Mouse (Mus musculus) kidney, postnatal 4 days (tissue): ENCODE data around the gene Pde4d.

Source experiments
- DNase-seq, 2 experiments: peaks; one replicate each; pipeline ENCODE4 v3.0.0; 2021; ENCODE audit warnings: mixed read lengths in 2 of 2

The Pde4d gene

DNA sequence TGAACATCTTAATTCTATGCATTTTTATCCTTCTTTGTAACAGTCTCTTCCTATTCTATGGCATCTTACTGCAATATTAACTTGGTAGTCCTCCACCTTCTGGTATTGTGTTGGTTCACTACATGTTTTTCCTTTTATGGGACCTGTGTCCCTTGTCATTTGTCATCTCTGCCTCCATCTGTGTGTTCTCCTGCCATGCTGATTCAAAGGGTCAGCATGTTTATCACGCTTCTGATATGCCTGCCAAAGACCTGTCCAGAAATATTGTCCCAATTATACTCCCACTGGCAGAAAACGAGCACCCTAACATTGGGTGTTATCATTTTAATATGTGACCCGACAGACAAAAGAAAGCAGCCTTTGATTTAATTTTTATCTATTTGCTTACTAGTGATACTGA, 386.6 kb downstream of the Pde4d start:
- DNase-seq, result no peak

DNA sequence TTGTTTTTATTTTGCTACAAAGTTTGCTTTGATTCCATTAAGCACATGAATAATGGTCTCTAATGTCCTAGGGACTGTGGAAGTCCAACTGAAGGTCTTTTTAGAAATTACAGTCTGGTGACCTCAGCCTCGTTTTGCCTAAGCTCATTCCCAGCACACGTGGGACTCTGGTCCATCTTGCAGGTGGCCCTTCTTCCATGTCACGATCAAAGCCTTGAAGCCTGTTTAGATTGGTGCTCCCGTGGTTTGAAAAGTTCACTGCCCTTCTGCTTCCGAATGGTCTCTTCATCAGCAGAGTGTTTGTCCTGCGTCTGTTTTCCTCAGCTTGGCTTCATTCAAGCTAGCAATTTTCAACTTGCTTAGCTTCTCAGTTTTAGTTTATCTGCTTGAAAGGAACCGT, 389.4 kb downstream of the Pde4d start:
- DNase-seq, result no peak

DNA sequence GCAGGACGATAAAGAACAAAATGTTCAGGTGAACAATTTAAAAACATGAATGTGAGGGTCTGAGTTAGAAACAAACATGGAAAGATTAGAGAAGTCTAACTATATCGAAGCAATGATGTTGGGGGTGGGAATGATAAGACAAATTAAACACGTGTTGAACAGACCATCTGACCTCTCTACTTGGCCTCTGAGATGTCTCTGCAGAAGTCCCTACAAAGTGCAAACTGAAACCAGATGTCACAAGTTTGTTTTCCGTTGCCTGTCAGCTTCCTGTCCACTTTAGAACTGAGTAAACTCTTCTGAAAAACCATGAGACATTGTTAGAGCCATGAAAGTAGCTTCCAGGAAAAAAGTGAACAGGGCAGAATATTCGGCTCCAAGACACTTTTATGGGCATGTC, 404.3 kb downstream of the Pde4d start:
- no peak for DNase-seq

DNA sequence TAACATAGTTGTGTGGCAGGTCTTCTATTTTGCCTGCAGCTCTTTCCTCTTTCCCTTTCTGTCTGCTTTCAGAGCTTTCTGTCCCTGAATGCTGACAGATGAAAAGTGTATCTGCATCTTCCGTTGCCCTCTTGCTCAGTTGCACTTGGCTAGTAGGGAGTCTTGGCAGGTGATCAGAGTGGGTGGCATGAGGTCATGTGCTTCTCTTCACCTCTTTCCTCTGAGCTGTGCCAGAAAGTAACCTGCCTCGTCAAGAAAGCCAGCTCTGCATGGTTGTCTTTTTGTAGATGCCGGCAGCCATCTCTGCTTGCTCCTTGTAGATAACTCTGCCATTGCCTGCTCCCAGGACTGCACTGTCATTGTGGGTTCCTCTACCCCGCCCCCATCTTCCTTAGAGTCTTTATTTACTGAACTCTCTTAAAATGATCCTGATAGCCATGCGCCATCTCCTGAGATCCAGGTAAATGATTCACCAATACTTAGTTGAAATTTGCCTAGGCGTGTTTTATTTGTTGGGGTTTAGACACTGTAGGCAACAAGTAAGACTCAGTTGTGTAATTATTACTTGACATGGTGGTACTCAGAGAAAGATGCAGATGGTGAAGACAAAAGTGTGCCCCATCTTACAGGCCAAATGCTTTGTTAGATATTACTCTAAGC, 407.2 kb downstream of the Pde4d start:
- DNase-seq, result peak; percentile 3 to 10

DNA sequence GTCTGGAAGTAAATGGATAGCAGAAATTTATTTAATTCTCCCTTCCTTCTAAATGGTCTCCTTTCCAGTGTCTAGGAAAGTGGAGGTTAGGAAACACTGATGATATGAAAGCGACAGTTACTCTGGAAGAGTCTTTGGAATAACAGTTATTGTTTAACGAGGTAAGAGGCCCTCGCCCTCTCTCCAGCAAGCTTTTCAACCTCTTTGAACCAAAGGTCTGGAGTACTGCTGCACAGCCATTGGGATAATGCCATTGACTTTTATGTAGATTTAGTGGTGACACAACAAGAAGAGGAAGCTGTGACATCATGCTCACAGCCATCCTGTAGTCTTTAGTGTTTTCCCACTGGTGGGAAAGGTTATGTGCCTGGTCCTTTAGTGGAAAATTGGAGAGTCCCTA, 409.6 kb downstream of the Pde4d start:
- no peak for DNase-seq

DNA sequence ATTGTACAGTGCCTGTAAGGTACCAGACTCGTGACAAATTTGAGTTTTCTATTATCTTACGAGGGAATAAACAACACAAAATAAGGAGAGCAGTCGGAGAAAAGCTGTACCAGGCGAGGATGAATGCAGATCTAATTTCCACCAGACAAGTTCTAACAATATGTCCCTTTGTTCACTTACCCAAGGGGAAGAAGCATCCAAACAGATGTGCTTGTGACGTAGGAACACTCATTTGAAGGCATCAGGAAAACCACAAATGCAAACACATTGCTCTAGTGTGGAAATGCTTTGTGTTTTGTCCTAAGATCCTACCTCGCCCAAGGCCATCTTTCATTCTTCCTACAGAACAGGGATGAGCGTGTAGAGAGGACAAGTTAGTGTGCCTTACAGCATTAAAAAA, 411.0 kb downstream of the Pde4d start:
- DNase-seq, result no peak

DNA sequence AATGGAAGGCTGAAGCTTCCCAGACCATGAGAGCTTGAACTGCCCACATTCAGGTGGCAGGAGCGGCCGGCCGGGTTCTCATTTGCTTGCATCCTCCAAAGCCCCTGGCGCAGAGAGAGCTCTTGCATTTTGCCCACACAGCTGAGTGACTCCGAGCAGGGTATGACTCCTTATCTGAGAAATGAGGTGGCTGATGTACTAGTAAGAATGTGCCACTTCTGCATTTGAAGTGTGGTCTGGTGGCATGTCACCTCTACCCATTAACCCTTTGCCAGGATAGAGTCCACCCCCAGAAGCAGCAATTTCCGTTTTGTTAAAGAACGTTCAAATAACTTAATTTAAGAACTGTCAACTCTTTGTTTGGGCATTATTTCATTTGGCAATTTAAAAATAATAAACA, 412.0 kb downstream of the Pde4d start:
- DNase-seq, result no peak

DNA sequence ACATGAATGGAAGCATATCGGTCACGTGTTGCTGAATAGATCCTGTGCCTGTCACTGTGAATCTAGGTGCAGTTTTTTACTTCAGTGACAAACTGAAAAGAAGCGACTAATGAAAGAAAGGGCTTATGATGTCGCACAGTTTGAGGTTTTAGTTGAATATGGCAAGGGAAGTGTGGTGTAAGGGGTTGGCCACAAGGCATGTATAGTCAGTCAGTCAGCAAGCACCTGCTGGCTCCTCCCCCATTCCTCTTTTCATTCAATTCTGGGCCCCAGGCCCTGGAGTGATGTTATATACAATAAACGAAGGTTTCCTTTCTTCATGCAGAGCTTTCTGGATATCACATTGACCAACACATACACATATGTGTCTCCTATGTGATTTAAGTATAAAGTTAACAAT, 412.4 kb downstream of the Pde4d start:
- no peak for DNase-seq

DNA sequence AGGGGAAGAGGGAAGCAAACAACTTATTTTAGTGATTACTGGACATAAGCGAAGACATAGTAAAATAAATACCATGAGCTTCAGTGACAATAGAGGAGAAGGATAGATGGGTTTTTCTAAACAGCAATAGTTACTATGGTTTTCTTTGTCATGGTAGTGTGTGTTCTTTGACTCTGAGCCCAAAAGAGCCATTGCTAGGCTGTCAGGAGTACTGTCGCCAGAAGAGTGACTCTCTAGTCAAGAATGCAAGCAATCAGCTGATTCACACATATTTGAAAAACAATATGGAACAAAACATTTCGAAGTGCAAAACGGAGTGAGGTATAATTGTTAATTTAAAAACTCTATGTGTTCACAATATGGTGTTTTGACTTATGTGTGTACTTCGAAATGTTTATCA, 450.4 kb downstream of the Pde4d start:
- DNase-seq, result no peak

DNA sequence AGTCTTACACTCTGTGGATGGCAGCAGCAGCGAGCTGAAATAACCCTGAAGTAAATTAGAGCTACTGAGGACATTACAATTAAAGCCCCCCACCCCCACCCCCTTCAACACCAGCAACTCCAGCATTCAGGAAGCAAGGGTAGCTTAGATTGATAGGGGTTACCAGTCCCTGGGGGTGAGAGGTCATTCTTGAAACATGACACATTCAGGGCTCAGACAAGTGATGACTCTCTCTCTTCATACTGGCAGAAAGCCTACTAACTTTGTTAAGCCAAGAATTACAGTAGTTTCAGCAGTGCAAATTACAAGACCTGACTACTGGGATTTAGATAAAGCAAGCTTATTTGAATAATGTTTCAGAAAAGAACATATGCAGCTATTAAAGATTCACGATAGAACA, 455.4 kb downstream of the Pde4d start:
- no peak for DNase-seq

DNA sequence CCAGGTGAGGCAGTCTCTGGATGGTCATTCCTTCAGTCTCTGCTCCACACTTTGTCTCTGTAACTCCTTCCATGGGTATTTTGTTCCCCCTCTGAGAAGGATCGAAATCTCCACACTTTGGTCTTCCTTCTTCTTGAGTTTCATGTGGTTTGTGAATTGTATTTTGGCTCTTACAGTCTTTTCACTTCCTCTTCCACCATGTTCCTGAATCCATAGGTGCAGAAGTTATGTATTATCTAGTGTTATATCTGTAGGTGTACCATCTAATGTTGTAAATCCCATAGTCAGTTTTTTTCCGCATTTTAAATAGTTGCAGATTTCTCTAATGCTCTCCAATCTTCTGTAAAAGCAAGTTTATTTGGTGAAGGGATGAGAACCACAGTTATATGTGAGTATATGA, 459.4 kb downstream of the Pde4d start:
- DNase-seq, result no peak

DNA sequence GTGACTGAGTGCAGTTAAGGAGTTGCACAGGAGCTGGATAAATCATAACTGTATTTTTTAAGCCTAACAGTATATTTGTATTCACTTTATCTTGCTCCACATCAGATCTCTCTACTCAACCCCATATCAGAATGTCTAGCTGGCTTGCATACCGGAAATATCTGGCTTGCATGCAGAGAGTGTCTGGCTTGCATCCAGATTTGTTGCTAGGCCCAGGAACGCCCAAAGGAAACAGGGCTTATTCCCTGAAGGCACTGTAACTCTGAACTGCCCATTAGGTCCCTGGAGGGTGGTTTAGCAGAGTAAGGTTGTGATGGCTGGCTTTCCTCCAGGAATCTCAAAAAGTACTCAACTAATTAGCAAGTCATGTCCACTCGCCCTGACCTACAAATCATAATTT, 464.9 kb downstream of the Pde4d start:
- DNase-seq, result peak; percentile 43 to 53

DNA sequence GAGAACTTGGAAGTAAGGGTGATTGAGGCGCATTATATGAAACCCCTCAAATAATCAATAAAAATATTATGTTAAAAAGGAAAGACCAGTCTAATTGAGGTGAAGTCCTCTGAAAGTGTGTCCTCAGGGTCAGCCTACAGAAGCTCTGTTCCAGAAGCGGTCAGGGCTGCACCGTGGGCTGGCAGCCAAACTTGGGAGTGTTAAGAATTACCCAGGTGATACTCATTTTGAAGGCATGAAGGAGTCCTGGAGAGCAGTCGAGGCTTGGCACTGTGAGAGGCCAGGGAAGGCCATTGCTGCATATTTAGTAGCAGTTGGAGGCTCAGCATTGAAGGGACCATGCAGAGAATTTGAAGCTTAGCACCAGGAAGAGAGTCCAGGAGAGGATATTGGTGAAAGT, 471.4 kb downstream of the Pde4d start:
- peak in 1 of 2 experiments; percentile 7 for DNase-seq

DNA sequence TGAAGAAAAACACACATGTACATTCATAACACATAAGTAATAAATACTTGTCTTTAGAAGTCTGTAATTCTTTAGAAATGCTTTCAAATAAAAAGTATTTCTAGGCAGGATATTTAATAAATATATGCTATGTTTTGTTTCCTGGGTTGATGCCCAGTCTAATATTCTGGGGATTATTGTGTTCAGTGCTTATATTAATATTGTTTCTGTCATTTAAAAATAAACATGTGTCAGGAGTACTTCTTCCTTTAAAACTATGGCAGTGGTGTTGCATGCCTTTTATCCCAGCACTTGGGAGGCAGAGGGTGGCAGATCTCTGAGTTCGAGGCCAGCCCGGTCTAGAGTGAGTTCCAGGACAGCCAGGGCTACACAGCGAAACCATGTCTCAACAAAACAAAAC, 485.1 kb downstream of the Pde4d start:
- DNase-seq, result no peak

DNA sequence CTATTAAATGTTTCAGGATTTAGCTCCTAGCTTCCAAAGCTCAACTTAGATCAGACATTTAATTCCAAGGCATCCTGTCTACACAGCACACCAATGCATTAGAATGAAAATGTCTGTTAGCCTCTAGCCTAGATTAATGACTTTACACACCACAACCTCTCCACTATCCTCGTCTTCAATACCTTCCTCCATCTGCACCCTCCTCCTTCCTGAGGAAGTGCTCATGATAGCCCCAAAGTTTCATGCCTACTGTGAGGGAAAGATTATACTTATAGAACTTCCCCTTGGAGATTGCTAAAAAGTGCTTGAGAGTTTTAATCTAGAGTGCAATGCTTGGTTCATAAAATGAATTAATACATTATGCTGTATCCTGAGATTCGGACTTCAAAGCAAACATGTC, 487.5 kb downstream of the Pde4d start:
- DNase-seq, result no peak

DNA sequence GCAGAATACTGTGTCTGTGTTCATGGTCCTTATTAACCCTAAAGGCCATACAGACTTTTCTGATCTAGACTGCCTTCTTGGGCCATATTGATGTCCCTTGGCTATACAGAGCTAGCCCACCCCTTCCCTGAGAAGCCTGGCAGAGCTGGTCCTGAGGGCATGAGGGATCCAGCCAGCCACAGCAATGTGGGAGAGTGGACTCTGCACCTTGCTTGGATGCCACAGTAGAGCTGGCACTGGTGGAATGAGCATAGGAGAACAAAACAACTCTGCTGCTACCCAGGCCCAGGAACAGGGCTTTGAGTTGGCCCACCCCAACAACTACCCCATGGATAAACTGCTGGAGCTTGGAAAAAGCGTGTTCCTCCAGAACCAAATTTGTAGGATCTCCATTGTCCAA, 503.2 kb downstream of the Pde4d start:
- peak in 1 of 2 experiments; percentile 1 for DNase-seq

DNA sequence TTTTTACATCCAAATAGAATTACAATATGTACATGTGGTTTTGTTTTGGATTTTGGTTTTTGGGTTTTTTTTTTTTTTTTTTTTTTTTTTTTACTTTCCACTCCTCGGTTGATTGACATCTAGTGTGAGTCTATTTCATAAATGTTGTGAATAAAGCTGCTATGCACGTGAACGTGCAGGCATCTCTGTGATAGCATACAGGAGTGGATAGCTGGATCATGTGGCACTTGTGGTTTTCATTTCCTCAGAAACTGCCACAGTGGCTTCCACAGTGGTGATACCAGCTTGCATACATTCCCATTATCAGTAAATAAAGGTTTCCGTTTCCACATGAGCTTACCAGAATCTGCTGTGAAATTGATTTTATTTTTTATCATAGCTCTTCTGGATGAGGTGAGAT, 506.3 kb downstream of the Pde4d start:
- DNase-seq, result no peak

DNA sequence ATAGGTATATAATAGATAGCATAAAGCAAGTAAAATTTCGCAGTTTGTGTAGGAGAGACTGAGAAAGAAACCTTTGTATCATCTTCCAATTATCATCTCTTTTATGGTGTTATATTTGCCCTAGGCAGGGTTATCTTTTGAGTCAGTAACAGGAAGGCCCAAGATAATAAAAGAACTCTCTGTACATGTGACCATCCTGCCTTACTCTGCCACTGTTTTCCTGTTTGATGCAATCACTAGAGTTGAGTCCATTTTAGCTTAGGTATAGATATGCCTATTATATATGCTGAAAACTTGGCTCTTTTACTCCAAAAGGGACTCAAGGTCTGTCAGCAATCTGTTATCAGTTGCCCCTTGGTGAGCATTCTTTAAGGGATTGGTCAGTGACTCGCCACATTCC, 514.3 kb downstream of the Pde4d start:
- DNase-seq, result no peak

DNA sequence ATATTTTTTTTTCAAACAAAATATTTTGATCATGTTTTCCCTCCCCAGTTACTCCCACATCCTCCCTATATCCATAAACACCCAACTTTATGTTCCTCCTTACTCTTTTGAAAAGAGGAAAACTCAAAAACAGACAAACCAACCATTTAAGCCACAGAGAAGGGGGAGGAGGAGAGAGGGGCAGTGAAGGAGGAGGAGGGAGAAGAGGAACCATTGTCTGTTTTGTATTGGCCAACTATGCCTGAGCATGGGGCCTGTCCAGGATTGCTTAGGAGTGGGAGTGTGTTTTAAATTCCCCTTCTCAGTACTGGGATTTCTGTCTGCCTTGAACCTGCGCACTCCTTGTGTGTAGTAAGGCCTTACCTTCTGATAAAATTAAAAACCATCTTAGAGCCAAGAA, 531.4 kb downstream of the Pde4d start:
- no peak for DNase-seq

DNA sequence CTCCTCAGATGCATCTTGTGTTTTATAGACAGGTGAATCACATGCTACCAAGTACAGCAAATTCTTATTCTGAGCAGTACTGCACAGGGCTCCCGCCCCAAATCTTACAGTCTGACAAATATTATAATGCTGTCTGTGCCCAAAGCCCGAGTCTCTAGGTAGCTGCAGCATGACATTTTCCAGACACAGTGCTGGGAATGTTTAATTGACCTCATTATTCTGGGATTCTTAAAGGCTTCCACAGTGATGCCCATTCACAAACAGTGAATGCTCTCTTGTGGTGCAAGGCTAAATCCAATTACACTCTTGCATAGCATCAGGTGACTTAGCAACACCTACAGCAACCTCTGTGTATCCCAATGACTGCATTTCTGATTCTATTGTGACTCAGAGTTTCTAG, 549.0 kb downstream of the Pde4d start:
- no peak for DNase-seq

DNA sequence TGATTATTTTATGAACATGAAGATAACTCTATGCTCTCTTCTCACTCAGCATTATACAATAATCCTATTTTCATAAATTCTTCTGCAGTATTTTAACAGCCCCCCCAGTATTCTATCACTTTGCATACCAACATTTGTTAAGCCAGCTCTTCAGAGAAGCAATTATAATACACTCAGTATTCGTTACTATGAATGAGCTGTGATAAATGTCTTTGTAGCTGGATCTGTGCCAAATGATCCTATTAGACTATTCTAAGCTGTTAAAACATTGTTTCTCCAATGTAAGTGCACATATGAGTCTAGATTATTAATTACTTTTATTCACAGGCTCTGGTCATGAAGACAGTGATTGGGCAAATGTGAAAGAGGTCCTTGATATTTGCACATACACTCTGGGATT, 575.0 kb downstream of the Pde4d start:
- DNase-seq, result no peak

DNA sequence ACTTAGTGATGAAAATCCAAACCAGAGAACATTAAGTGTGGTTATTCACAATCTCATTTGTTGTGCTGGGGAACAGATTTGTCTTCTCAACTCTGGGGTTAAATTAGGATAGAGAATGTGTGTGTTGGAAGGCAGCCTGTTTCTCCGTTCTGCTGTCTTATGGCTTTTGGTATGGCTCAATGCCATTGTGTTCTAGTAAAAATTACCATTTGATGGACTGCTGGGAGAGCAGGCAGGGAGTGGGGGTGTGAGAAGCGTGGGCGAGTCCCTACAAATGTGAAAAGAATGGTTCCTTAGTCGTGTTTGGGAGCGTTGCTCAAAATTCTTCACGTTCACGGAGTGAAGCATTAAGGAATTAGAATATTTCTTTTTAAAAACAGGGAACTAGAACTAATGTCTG, 597.4 kb downstream of the Pde4d start:
- peak; percentile 58 to 68 for DNase-seq

DNA sequence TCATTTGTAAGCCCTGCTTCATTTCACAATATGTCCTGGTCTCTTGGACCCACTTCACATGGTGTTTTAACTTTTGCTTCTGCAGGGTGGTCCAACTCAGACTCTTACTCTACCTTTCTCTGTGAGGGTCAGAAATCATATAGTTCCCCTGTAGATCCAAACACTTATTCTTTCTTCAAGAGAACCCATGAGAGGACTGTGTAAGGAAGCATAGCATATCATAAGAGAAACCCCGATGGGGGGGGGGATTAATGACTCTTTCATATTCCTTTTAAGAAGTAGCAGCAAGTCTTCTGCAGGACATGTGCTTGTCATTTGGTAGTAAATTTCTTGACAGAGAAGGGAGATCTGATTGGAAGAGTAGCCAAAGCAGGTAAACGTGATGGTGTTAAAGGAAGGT, 603.1 kb downstream of the Pde4d start:
- no peak for DNase-seq

DNA sequence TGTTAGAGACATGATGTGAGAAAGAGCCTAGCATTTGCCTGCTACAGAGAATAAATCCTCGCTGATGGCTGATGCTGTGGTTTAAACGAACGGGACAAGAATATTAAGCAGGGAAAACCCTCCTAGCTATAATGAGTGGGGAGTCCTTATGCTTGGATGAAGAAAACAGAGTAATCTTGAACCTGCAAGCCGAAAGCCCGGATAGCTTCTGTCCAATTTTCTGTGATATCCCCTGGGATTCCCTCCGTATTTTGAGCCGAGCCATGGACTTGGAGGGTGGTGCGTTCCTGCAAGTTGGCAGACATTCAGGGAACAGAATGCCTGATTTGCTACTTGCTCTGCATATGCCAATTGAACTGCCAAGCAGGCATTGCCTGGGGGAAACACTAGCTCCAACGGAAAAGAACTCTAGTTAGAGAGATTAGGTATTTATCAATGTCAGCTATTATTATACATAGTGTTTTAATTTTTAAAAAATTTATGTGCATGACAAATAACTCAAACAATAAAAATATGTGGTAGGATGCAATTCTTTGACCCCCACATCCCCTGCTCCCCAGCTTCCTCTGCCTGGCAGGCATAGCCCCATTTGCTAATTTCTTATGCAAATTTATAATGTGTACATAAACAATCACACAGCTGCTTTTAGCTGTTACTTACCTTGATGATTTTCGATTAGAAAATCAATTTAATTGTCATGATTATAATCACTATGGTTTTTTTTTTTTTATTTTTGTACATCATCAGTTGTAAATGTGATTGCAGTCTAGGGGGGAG, 603.7 kb downstream of the Pde4d start:
- DNase-seq, result no peak

DNA sequence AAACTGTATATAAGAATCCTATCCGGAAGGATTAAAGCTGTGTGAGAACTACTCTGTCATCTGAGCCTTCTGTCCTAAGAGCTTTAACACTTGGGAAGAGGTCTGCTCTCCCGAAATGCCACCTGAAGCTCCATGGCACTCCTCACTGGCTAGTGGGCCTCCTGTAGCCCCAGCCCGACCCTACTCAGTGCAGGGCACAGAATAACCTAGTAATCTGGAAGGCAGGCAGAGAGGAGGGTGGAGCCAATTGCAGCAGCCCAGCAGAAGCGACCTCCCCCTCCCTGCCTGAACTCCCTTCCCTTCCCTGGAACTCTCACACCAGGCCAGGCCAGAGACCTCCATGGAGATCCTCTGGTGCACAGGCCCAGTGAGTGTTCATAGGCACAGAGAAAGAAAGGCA, 608.3 kb downstream of the Pde4d start:
- no peak for DNase-seq
